Mouse (Mus musculus) megakaryocyte progenitor cell, adult 5-6 weeks (primary cell): ENCODE data around the gene Prf1. TPM values are rescaled to one million over a fixed set of nuclear protein-coding genes. Genes with fewer than 3 reads are reported as not detected.

ENCODE experiments used
- ATAC-seq: replicated peaks from 2 replicates; pipeline ENCODE4 v1.8.0; 2016; ENCODE audit warnings: mild to moderate bottlenecking, moderate TSS enrichment, inconsistent platforms; ENCODE audit not compliant: poor library complexity
- total RNA-seq, 2 experiments: library from RNA; stranded (forward) in 1 of 2; stranded (reverse) in 1 of 2; fragments of 157-497, 149-512 nt in 1 of 2; fragments of 200-1000 nt in 1 of 2; gene quantifications; 2 replicates each; pipeline versions ENCODE4 v1.2.3 to v1.2.4; 2015 to 2017

Prf1 gene
- total RNA-seq, 2 experiments from 2014 or later, result not detected

GRCm38 (mm10) chr10:61336592-61336991 lies 39.0 kb downstream of the Prf1 start:
- no peak for ATAC-seq

GRCm38 (mm10) chr10:61337665-61338064 lies 40.0 kb downstream of the Prf1 start:
- no peak for ATAC-seq

- ATAC-seq, result no peak
These were observed 41.6 kb downstream of the Prf1 start for GRCm38 (mm10) chr10:61339216-61339615.

- ATAC-seq, result no peak
These were observed 42.6 kb downstream of the Prf1 start for GRCm38 (mm10) chr10:61340247-61340646.

GRCm38 (mm10) chr10:61341045-61341444 lies 43.4 kb downstream of the Prf1 start:
- no peak for ATAC-seq

GRCm38 (mm10) chr10:61341557-61341956 lies 43.9 kb downstream of the Prf1 start:
- ATAC-seq, result peak; percentile 86

GRCm38 (mm10) chr10:61342750-61343149 lies 45.1 kb downstream of the Prf1 start:
- ATAC-seq, result no peak

- ATAC-seq, result peak; percentile 74
These were observed 46.3 kb downstream of the Prf1 start for GRCm38 (mm10) chr10:61343950-61344349.

GRCm38 (mm10) chr10:61345179-61345578 lies 47.5 kb downstream of the Prf1 start:
- no peak for ATAC-seq

GRCm38 (mm10) chr10:61346374-61346773 lies 48.7 kb downstream of the Prf1 start:
- ATAC-seq, result no peak

GRCm38 (mm10) chr10:61351216-61351615 lies 53.6 kb downstream of the Prf1 start:
- no peak for ATAC-seq

Other genes starting within 250 kb of the Prf1 start
- 9.6 and 15.8 TPM in 2 replicates for gene Pcbd1, start 208.5 kb upstream of the Prf1 start, total RNA-seq (2015)
- 8.9 and 11.0 TPM in 2 replicates for gene Pcbd1, start 208.5 kb upstream of the Prf1 start, total RNA-seq (2017)
- gene Sgpl1, start 150.1 kb upstream of the Prf1 start, total RNA-seq (2015), result 29.0 and 31.6 TPM in 2 replicates
- gene Sgpl1, start 150.1 kb upstream of the Prf1 start, total RNA-seq (2017), result 23.3 and 24.6 TPM in 2 replicates
- gene Tbata, start 125.9 kb upstream of the Prf1 start, total RNA-seq (2015), result not detected in 2 replicates
- not detected in 2 replicates for gene Tbata, start 125.9 kb upstream of the Prf1 start, total RNA-seq (2017)
- gene Adamts14, start 24.4 kb upstream of the Prf1 start, total RNA-seq (2015), result not detected in 2 replicates
- 0.10 TPM in 1 of 2 replicates, not detected in the other for gene Adamts14, start 24.4 kb upstream of the Prf1 start, total RNA-seq (2017)
- not detected in 2 replicates for gene Pald1, start 85.7 kb downstream of the Prf1 start, total RNA-seq (2015)
- gene Pald1, start 85.7 kb downstream of the Prf1 start, total RNA-seq (2017), result not detected in 2 replicates
- gene Nodal, start 120.1 kb downstream of the Prf1 start, total RNA-seq (2015), result not detected in 2 replicates
- gene Nodal, start 120.1 kb downstream of the Prf1 start, total RNA-seq (2017), result not detected in 2 replicates
- 154 TPM in 2 replicates for gene Eif4ebp2, start 154.8 kb downstream of the Prf1 start, total RNA-seq (2015)
- gene Eif4ebp2, start 154.8 kb downstream of the Prf1 start, total RNA-seq (2017), result 11.2 and 12.1 TPM in 2 replicates
- 5.6 and 6.1 TPM in 2 replicates for gene Lrrc20, start 178.0 kb downstream of the Prf1 start, total RNA-seq (2015)
- gene Lrrc20, start 178.0 kb downstream of the Prf1 start, total RNA-seq (2017), result 6.0 and 7.4 TPM in 2 replicates